Mouse (Mus musculus): ENCODE results near the gene Psmb10.

The Psmb10 gene

GRCm38 (mm10) chr8:105937496-105938305 is 543 bp downstream of the Psmb10 start:
- DNase-seq (ENCODE audit: low spot score), result peak; percentile 68

- DNase-seq (ENCODE audit: low spot score), result peak; percentile 59
Observed at GRCm38 (mm10) chr8:105936866-105937475, 1.3 kb downstream of the Psmb10 start.

DNA sequence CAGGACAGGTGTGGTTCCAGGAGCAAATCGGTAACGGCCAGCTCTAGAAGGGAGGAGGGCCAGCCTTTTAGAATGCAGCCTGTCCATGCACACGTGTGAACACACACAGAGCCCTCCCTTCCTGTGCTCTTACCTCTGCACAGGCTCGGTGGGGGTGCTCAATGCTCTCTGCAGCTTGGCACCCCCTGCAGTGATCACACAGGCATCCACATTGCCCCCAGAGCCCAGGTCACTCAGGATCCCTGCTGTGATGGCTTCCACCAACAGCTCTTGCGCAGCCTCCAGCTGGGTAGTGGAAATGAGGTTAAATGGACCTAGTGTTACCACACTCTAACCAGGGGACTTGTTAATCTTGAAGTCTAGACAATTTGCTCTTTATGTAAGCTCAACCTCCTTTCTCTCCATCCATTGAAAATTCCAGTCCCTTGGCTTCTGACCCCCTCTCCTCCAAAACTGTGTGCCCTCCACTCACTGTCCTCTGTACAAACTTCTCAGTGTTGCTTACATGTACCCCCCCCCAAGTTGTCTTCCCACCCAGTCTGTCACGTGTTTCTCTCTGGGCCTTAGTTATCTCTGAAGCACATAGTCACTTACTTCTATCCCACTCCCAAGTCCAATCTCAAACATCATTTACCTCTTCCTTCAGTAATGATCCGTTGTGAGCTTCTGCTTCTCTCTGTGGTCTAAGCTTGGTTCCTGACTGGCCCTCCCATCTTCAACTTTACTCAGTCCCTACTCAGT is 2.2 kb downstream of the Psmb10 start:
- DNase-seq (ENCODE audit: low spot score), result no peak

DNA sequence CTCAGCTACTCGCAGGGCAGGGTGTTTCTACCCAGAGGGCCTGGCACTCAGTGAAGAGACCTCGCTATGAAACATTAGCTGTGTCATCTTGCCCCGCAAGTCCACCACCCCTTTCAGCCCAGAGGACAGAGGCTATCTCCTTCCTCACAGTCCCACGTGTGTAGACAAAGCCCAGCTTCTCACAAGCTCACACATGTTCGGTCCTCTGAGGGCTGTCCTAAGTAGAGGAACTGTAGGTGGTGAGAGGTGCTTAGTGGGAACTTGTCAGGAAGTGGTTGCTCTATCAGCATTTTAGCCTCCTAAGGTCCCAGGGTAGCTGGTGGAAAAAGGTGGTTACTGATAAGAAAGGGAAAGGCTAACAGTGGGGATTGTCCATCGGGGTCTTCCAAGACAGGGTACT is 3.1 kb downstream of the Psmb10 start:
- no peak for DNase-seq (ENCODE audit: low spot score)

GRCm38 (mm10) chr8:105933762-105934161 is 4.5 kb downstream of the Psmb10 start, which contains the start of gene Ctrl:
TSS of gene Ctrl (minus strand) at chr8:105933862.
- no peak for DNase-seq (ENCODE audit: low spot score)

- no peak for DNase-seq (ENCODE audit: low spot score)
Observed at GRCm38 (mm10) chr8:105932525-105932924, 5.7 kb downstream of the Psmb10 start.

DNA sequence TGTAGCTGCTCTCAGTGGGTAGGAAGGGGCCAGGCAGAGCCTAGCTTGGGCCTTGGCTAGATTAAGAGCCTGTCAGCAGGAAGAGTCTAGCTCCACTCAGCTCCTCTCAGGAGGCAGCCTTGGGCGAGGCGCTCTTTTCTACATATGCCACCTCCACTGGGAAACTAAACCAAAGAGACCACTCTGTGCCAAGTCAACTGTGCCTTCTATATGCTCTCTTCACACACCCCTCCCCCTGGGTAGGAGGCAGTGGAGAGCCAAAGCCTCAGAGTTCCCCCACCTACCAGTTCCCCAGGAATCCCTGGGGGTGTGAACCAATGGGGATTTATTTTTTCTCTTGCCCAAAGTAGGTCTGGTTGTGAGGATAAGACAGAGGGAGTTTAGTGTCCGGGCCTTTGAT is 7.0 kb downstream of the Psmb10 start:
- DNase-seq (ENCODE audit: low spot score), result no peak

GRCm38 (mm10) chr8:105930602-105931001 is 7.6 kb downstream of the Psmb10 start:
- peak; percentile 84 for DNase-seq (ENCODE audit: low spot score)

DNA sequence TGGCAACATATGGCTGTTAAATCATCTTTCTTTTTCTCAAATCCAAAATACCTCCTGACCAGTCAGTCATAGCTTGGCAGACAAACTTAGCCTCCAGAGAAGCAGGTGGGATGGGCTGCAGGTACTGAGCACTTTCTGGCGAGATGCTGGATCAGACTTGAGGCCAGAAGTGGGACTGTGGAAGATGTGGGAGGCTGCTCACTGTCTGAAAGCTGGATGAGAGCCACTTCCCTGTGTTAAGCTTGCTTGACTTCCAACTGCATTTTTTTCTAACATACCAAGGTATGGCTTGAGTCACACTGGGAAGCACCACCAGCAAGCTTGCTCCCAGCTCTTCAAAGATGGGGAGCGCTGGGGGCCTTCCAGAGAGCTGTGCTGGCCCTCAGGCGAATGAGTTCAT is 13.1 kb downstream of the Psmb10 start:
- DNase-seq (ENCODE audit: low spot score), result no peak

DNA sequence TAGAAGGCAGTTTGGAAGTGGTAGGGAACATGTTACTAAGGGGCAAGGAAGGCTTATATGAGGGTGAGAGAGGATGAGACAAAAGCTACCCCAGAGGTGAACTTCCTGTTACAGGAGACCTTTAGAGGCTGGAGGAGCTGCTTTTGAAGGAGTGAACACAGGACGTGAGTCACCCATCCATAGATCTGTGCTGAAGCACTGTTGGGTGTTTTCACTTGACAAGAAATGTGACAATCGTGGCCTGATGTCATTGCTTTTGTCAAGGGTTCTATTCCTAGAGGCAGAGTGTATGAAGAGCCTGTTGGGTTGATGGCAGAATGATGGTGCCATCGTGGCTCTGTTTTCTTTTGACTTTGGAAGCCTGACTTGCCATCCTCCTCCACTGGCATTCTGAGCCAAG is 18.9 kb downstream of the Psmb10 start:
- DNase-seq (ENCODE audit: low spot score), result peak; percentile 48

GRCm38 (mm10) chr8:105900941-105901616 is 37.2 kb downstream of the Psmb10 start:
- peak; percentile 79 for DNase-seq (ENCODE audit: low spot score)

DNA sequence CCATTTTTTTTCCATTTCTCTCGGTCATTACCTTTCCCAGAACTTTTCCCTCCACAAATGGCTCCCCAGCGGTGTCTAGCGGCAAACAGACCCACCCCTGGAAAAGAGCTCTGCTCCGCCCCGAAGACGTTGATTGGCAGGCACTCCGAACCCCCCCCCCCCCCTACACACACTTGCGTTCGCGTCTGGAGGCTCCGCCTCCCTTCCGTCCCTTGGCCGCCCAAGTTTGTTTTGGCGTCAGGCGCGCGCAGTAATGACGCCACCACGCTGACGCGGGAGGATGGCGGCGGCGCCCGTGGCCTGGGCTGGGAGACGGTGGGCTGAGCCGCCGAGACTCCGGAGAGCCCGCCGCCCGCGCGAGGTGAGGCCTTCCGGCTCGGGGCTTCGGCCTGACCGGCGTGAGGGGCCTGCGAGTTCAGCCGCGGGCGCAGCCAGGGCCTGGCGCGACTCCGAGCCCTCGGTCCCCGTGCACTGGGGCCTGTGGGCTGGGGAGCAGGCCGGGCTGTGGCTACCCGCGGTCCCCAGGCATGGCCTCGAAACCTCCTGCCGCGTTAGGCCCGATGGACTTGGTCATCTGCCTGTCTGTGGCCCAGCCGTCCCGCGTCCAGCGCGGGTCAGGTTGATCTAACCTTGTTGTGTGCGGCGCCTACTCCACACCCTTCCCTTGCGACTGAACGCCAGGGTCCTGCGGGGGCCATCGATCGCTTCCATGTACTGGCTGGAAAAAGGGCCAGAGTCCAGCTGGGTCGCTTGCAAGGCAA is 37.9 kb downstream of the Psmb10 start, which contains the start of gene Pskh1:
Pskh1 (plus strand) TSS at position 262 of the 761 bp plus-strand sequence.
- peak; percentile 93 for DNase-seq (ENCODE audit: low spot score)

GRCm38 (mm10) chr8:105897801-105898480 is 40.3 kb downstream of the Psmb10 start:
- no peak for DNase-seq (ENCODE audit: low spot score)

DNA sequence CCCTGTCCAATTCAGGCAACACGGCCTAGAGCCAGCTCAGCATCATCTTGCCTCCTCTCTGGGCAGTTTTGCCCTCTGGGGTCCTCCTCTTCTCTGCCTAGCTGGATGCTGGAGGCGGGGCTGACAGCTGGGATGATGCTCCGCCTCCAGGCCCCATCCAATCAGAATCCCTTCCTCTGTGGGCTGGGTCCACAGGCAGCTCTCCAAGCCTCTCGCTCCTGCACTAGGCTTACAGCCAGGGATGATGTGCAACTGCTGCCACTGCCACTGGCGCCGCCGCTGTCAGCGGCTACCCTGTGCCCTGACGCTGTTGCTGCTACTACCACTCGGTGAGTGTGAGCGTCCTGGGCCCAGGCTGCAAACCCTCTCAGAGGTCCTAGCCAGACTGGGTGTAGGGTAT is 44.9 kb downstream of the Psmb10 start, which contains the start of gene Nrn1l:
Nrn1l (plus strand) TSS at position 229 of the 400 bp plus-strand sequence.
- DNase-seq (ENCODE audit: low spot score), result no peak

DNA sequence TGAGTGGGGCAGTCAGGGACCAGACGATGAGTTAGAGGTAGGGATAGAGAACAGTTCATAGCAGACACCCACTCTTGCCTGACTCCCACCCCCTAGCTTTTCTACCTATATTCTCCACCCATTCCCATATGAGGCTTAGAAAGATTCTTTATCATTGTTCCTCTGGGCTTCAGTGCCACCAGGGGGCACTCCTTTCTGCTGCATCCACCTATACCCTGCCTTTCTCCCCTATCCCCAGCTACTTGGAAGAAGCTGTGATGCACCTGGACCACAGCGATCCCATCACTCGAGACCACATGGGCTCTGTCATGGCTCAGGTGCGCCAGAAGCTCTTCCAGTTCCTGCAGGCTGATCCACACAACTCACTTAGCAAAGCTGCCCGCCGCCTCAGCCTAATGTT is 45.8 kb downstream of the Psmb10 start:
- DNase-seq (ENCODE audit: low spot score), result peak; percentile 19

- DNase-seq (ENCODE audit: low spot score), result no peak
Observed at GRCm38 (mm10) chr8:105890870-105891269, 47.4 kb downstream of the Psmb10 start.

DNA sequence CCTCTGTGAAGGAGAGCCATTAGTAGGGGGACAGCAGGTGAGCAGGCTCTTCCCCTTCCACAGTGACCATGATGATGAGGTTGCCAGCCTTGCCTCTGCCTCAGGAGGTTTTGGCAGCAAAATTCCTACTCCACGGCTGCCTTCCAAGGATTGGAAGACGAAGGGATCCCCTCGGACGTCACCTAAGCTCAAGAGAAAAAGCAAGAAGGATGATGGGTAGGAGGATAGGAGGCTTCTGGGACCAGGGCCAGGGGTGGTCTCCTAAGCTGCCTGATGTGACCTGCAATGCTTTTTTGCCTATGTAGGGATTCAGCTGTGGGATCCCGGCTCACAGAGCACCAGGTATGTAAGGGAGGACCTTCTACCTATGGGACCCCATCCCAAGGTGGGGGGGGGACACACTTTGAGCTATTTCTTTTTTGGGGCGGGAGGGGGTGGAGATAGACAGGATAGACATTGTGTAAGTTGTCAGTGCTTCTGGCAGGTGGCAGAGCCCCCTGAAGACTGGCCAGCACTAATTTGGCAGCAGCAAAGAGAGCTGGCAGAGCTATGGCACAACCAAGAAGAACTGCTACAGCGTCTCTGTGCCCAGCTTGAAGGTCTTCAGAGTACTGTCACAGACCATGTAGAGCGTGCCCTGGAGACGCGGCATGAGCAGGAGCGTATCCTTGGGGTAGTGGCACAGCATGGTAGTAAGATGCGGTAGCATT is 48.3 kb downstream of the Psmb10 start:
- DNase-seq (ENCODE audit: low spot score), result no peak
